Mouse (Mus musculus): ENCODE results near the gene Itgb1bp1. TPM values are rescaled to one million over a fixed set of nuclear protein-coding genes. Genes with fewer than 3 reads are reported as not detected.

Gene Itgb1bp1
- polyA plus RNA-seq, 1 experiment from 2014 or later, result 67.6 TPM

DNA sequence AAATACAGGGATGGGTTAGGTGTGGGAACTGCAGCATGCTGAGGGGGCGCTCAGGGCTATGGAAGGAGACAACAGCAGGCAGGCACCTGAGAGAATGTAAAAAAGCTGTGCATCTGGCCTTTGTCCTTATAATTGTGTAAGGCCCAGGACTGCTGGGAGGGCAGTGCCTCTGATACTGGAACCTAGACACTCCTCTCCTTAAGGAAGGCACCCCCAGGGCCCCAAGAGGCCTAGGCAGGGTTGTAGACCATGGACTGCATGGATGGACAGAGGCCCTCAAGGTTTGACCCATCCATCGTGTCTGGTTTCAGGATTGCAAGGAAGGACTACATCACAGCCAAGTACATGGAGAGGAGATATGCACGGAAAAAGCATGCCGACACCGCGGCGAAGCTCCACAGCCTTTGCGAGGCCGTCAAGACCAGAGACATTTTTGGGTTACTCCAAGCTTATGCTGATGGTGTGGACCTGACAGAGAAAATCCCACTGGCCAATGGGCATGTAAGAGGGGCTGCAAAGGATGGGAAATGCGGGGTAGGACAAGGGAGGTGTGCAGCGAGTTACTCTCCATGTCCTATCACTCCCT lies 41.6 kb downstream of the Itgb1bp1 start:
- WGBS, result 96% methylated on average over 11 of the region's 11 CpGs
- Histone ChIP-seq H3K27me3 (replicated peaks; ENCODE audit: insufficient read depth, low read length) (no peaks in the 10 kb centered on the region), H3K36me3 (ENCODE audit: insufficient read depth, low read length) (no peaks in the 10 kb centered on the region; the same call in 1 of the 2 replicates)

DNA sequence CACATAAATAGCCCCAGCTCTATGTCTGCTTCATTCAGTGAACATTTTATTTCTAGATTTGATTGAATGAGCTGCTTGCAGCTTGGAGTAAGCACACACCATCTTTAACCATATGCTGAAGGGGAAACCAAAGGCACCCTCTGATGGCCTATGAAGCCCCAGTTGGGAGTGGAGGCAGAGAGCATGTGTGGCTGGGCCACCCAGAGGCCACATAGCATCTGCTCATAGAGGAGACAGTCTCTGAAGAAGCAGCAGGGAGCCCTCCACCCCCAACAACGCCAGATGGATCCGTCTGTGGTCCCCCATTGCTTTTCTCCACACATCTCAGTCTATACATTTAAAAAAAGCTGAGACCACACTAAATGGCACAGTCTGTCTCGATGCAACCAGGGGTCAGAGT lies 44.1 kb downstream of the Itgb1bp1 start:
- Histone ChIP-seq H3K27ac (ENCODE audit: low read length) (no peak overlapping the region), H3K27me3 (replicated peaks; ENCODE audit: insufficient read depth, low read length) (no peaks in the 10 kb centered on the region), H3K36me3 (ENCODE audit: insufficient read depth, low read length) (no peaks in the 10 kb centered on the region), H3K4me2 (replicated peaks; ENCODE audit: low read depth, low read length) (no peak overlapping the region), H3K4me3 (ENCODE audit: low read depth, low read length) (no peak overlapping the region), H3K4me1 (ENCODE audit: insufficient read depth, low read depth, low read length) (no peaks in the 10 kb centered on the region), H3K9ac (replicated peaks; ENCODE audit: low read depth) (no peak overlapping the region), H3K9me3 (ENCODE audit: low read length) (no peaks in the 10 kb centered on the region)
- DNase-seq (ENCODE audit: low spot score) (no peak), ATAC-seq (no peak)
- WGBS, result 81% methylated on average over 3 of the region's 3 CpGs
- no peak for TF ChIP-seq CTCF (IDR thresholded peaks at IDR 0.05)
- no peak for TF ChIP-seq EP300 (IDR thresholded peaks at IDR 0.05)

More for the DNA sequence above, 41.6 kb downstream of the Itgb1bp1 start:
- no peaks in the 10 kb centered on the region for H3K4me1 ChIP-seq (ENCODE audit: insufficient read depth, low read depth, low read length)
- H3K4me2 ChIP-seq (replicated peaks; ENCODE audit: low read depth, low read length), result no peak overlapping the region
- no peak overlapping the region for H3K9ac ChIP-seq (replicated peaks; ENCODE audit: low read depth)
- no peaks in the 10 kb centered on the region for H3K9me3 ChIP-seq (ENCODE audit: low read length)
- DNase-seq (ENCODE audit: low spot score), result no peak
- no peak for TF ChIP-seq CTCF (IDR thresholded peaks at IDR 0.05)
- TF ChIP-seq EP300 (IDR thresholded peaks at IDR 0.05), result no peak
- no peak overlapping the region for H3K4me3 ChIP-seq (ENCODE audit: low read depth, low read length)
- ATAC-seq, result no peak
- no peak overlapping the region for H3K27ac ChIP-seq (ENCODE audit: low read length)

DNA sequence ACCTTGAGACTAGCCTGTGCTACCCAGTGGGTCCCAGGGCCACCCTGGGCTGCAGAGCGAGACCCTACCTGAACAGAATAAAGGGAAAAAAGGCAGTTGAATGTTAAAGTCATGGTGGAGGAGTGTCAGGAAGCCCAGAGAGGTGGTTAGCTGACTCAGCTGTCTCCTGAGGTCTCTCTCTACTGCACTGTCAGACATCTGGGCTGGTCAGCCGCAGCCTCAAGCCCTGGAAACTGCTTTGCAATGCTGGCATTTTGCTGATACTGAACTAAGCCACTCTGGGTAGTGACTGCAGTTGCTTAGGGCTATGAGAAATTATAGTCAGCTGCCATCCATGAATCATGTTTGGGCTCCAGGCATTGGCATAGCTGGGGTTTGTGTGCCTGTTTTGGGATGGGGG lies 51.5 kb downstream of the Itgb1bp1 start:
- H3K36me3 ChIP-seq (ENCODE audit: insufficient read depth, low read length), result peaks cover 3% of the 10 kb centered on the region; the same call in 1 of the 2 replicates
- 89% methylated on average over 2 of the region's 2 CpGs for WGBS
- no peak overlapping the region for H3K9ac ChIP-seq (replicated peaks; ENCODE audit: low read depth)
- no peaks in the 10 kb centered on the region for H3K27me3 ChIP-seq (replicated peaks; ENCODE audit: insufficient read depth, low read length)
- TF ChIP-seq CTCF (IDR thresholded peaks at IDR 0.05) (no peak), EP300 (IDR thresholded peaks at IDR 0.05) (no peak)
- H3K4me2 ChIP-seq (replicated peaks; ENCODE audit: low read depth, low read length), result no peak overlapping the region
- no peaks in the 10 kb centered on the region for H3K4me1 ChIP-seq (ENCODE audit: insufficient read depth, low read depth, low read length)
- H3K27ac ChIP-seq (ENCODE audit: low read length), result no peak overlapping the region
- DNase-seq (ENCODE audit: low spot score) (no peak), ATAC-seq (no peak)
- no peak overlapping the region for H3K4me3 ChIP-seq (ENCODE audit: low read depth, low read length)
- no peaks in the 10 kb centered on the region for H3K9me3 ChIP-seq (ENCODE audit: low read length)

DNA sequence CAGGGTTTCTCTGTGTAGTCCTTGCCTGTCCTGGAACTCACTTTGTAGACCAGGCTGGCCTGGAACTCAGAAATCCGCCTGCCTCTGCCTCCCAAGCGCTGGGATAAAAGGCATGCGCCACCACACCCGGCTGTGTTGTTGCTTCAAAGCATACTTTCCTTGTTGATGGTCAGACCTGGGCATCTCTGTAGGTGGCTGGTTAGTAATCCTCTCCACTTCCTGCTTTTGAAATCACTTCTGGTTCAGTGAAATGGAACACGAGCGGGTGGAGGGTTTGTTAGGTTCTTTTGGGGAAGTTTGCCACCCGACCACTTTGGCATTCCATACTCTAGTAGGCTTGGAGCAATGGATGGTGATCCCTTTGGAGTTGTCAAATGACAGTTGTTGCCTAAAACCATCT lies 52.4 kb downstream of the Itgb1bp1 start:
- TF ChIP-seq EP300 (IDR thresholded peaks at IDR 0.05), result no peak
- TF ChIP-seq CTCF (IDR thresholded peaks at IDR 0.05), result no peak
- no peaks in the 10 kb centered on the region for H3K4me1 ChIP-seq (ENCODE audit: insufficient read depth, low read depth, low read length)
- H3K9me3 ChIP-seq (ENCODE audit: low read length), result no peaks in the 10 kb centered on the region
- H3K27me3 ChIP-seq (replicated peaks; ENCODE audit: insufficient read depth, low read length), result no peaks in the 10 kb centered on the region
- H3K36me3 ChIP-seq (ENCODE audit: insufficient read depth, low read length), result peaks cover 3% of the 10 kb centered on the region; the same call in 1 of the 2 replicates
- no peak overlapping the region for H3K27ac ChIP-seq (ENCODE audit: low read length)
- ATAC-seq (no peak), DNase-seq (ENCODE audit: low spot score) (no peak)
- H3K9ac ChIP-seq (replicated peaks; ENCODE audit: low read depth), result no peak overlapping the region
- no peak overlapping the region for H3K4me3 ChIP-seq (ENCODE audit: low read depth, low read length)
- no peak overlapping the region for H3K4me2 ChIP-seq (replicated peaks; ENCODE audit: low read depth, low read length)
- 79% methylated on average over 7 of the region's 7 CpGs for WGBS

DNA sequence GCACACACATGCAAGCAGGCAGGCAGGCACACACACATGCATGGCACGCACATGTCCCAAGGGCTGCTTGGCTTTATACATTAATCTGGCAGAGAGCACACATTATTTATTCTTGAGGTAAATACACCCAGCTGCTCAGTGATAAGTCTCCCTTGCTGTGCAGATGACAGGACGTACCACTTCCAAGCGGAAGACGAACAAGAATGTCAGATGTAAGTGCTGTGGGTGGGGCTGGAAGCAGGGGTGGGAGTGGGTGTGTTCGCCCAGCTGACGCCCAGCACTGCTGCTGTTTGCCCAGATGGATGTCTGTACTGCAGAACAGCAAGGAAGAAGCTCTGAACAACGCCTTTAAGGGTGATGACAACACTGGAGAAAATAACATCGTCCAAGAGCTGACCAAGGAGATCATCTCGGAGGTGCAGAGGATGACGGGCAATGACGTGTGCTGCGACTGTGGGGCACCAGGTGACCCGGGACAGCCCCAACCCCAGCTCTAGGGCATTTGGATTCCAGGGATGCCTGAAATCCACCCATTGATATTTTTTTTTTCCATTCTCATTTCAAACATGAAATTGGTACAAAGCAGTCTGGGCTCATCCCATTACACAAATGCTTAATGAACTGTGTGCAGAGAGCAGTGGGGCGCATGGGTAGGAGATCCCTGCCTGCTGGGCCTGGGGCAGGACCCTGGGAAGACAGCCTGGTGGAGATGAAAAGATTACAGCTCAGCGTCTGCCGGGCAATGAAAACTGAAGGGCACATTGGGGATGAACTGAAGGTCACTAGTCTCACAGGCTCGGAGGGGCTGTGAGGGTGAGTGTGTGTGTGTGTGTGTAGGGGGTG lies 56.8 kb downstream of the Itgb1bp1 start:
- Histone ChIP-seq H3K36me3 (ENCODE audit: insufficient read depth, low read length) (peaks cover 3% of the 10 kb centered on the region; the same call in 1 of the 2 replicates), H3K27ac (ENCODE audit: low read length) (no peak overlapping the region), H3K4me3 (ENCODE audit: low read depth, low read length) (no peak overlapping the region), H3K4me1 (ENCODE audit: insufficient read depth, low read depth, low read length) (peaks cover 11% of the 10 kb centered on the region; the same call in 1 of the 2 replicates), H3K9ac (replicated peaks; ENCODE audit: low read depth) (no peak overlapping the region), H3K27me3 (replicated peaks; ENCODE audit: insufficient read depth, low read length) (no peaks in the 10 kb centered on the region), H3K4me2 (replicated peaks; ENCODE audit: low read depth, low read length) (no peak overlapping the region), H3K9me3 (ENCODE audit: low read length) (no peaks in the 10 kb centered on the region)
- WGBS, result 59% methylated on average over 17 of the region's 17 CpGs
- DNase-seq (ENCODE audit: low spot score) (peak; percentile 66), ATAC-seq (peak; percentile 55)
- TF ChIP-seq EP300 (IDR thresholded peaks at IDR 0.05) (peak; percentile 96), CTCF (IDR thresholded peaks at IDR 0.05) (no peak)

DNA sequence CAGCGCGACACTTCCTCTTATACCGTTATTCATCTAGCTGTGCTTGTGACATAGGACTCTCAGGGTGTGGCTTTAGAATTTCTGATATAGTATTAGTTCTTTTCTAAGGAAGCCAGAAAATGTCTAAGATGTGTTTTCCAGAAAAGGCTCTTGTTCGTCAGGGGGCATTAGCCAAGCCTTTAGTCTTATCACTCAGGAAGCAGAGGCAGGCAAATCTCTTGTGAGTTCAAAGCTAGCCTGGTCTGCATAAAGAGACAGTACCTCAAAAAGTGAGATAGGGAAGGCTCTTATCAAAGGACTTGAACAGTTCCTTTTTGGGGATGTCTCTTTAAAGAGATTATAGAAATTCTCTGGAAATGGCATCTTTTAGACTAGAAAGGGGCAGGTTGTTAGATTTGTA lies 57.4 kb downstream of the Itgb1bp1 start:
- no peak overlapping the region for H3K4me3 ChIP-seq (ENCODE audit: low read depth, low read length)
- H3K9me3 ChIP-seq (ENCODE audit: low read length), result no peaks in the 10 kb centered on the region
- TF ChIP-seq CTCF (IDR thresholded peaks at IDR 0.05), result no peak
- TF ChIP-seq EP300 (IDR thresholded peaks at IDR 0.05), result no peak
- H3K27ac ChIP-seq (ENCODE audit: low read length), result peak overlapping the region; percentile 72; the same call in 1 of the 2 replicates
- H3K4me2 ChIP-seq (replicated peaks; ENCODE audit: low read depth, low read length), result no peak overlapping the region
- WGBS, result 85% methylated on average over 4 of the region's 4 CpGs
- 0 out of 2 replicates have a peak, but pooled peaks cover 3% of the 10 kb centered on the region for H3K36me3 ChIP-seq (ENCODE audit: insufficient read depth, low read length)
- peaks cover 11% of the 10 kb centered on the region; the same call in 1 of the 2 replicates for H3K4me1 ChIP-seq (ENCODE audit: insufficient read depth, low read depth, low read length)
- no peaks in the 10 kb centered on the region for H3K27me3 ChIP-seq (replicated peaks; ENCODE audit: insufficient read depth, low read length)
- no peak for DNase-seq (ENCODE audit: low spot score)
- no peak overlapping the region for H3K9ac ChIP-seq (replicated peaks; ENCODE audit: low read depth)
- no peak for ATAC-seq

All from lung, postnatal 0 days (tissue).